Comparison of ENCODE assay signal across 8 mouse cellular contexts in the genomic region with DNA sequence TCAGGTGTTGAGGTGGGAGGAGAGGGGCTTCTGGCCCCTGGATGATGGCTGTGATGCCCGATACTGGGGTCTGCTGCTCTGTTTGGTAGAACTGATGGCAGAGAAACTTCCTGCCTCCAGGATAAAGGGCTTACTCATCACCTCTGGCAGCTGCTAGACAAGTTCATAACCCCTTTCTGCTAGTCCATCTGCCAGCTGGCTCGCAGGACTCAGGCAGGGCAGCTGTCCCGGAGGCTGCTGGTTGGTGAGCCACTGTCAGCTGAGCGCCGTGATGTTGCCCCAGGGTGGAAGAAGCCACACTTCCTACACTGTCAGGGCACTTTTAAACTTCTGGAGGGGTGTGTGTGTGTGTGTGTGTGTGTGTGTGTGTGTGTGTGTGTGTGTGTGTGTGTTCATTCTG. TPM values are rescaled to one million over a fixed set of nuclear protein-coding genes. Genes with fewer than 3 reads are reported as not detected.
A peak's percentile ranks its signal among the peaks of the same experiment; 100 is the strongest.
DNase-seq lines count a peak whose midpoint lies in the region; ATAC-seq and TF ChIP-seq lines count a peak whose summit lies in the region.
"Not testable (repeated sequence)": the region's sequence is repeated elsewhere in the genome, so short reads cannot be mapped to it uniquely, and the experiment has no call there.

No protein-coding gene starts in this region.

- H3K9me3 ChIP-seq in hindbrain, embryonic 11.5 days (ENCODE audit: control insufficient read depth, low read length); liver, postnatal 0 days (ENCODE audit: low read length): not testable (repeated sequence)

- H3K4me3 ChIP-seq in hindbrain, embryonic 11.5 days (ENCODE audit: low read depth, low read length); liver, postnatal 0 days (ENCODE audit: low read depth, low read length); thymus, adult 2 months (ENCODE audit: control insufficient read depth, insufficient read depth, low read length): not testable (repeated sequence)

- not testable (repeated sequence) for H3K4me2 ChIP-seq in hindbrain, embryonic 11.5 days (replicated peaks; ENCODE audit: low read depth, low read length); liver, postnatal 0 days (ENCODE audit: low read depth, low read length)

- not testable (repeated sequence) for H3K27ac ChIP-seq in hindbrain, embryonic 11.5 days (ENCODE audit: low read depth, low read length); liver, postnatal 0 days (ENCODE audit: low read depth); thymus, adult 2 months (ENCODE audit: control insufficient read depth, insufficient read depth, low read length)

- ATAC-seq in hindbrain, embryonic 11.5 days (ENCODE audit: low FRiP score): peak; percentile 59; the same call in 1 of the 2 replicates
- peak; percentile 15; the same call in 1 of the 2 replicates for ATAC-seq in liver, postnatal 0 days
- peak; percentile 41 for ATAC-seq in megakaryocyte, adult 5-6 weeks (ENCODE audit: poor library complexity, severe bottlenecking)

- H3K4me1 ChIP-seq in hindbrain, embryonic 11.5 days (replicated peaks; ENCODE audit: control insufficient read depth, insufficient read depth, low read length); liver, postnatal 0 days (ENCODE audit: insufficient read depth); thymus, adult 2 months (replicated peaks; ENCODE audit: control insufficient read depth, insufficient read depth, low read length): not testable (repeated sequence)

- H3K36me3 ChIP-seq in hindbrain, embryonic 11.5 days (ENCODE audit: control insufficient read depth, insufficient read depth, low read length); thymus, adult 2 months (ENCODE audit: control insufficient read depth, insufficient read depth, low read length): not testable (repeated sequence)
- H3K36me3 ChIP-seq in liver, postnatal 0 days (replicated peaks; ENCODE audit: insufficient read depth, low read length): peaks cover 64% of the 10 kb centered on the region

- TF ChIP-seq EP300 in liver, postnatal 0 days (IDR thresholded peaks at IDR 0.05; ENCODE audit: low read depth): not testable (repeated sequence)

- not testable (repeated sequence) for H3K27me3 ChIP-seq in hindbrain, embryonic 11.5 days (ENCODE audit: control insufficient read depth, insufficient read depth, low read length); liver, postnatal 0 days (ENCODE audit: insufficient read depth, low read length); thymus, adult 2 months (ENCODE audit: control insufficient read depth, insufficient read depth, low read length)

- DNase-seq in 3134 (ENCODE audit: extremely low read depth, insufficient read length, low spot score): peak; percentile 76
- peak; percentile 52 for DNase-seq in adrenal gland, postnatal 25 days
- peak; percentile 43 for DNase-seq in fibroblast of lung, adult 2 months (ENCODE audit: low read depth)
- DNase-seq in heart, adult 11 months: peak; percentile 99
- DNase-seq in hindbrain, embryonic 11.5 days (ENCODE audit: low spot score); liver, postnatal 0 days: not testable (repeated sequence)
- peak; percentile 13 for DNase-seq in thymus, adult 2 months

- WGBS in hindbrain, embryonic 11.5 days: 53% methylated on average over 3 of the region's 5 CpGs
- 67% methylated on average over 5 of the region's 5 CpGs for WGBS in liver, postnatal 0 days (ENCODE audit: insufficient replicate concordance)
- 8% methylated on average over 5 of the region's 5 CpGs for WGBS in thymus, adult 2 months

- not testable (repeated sequence) for TF ChIP-seq POLR2A in thymus, adult 2 months (IDR thresholded peaks at IDR 0.05; ENCODE audit: control insufficient read depth, extremely low read depth, insufficient read depth, low read length, poor library complexity)

- not testable (repeated sequence) for TF ChIP-seq CTCF in liver, postnatal 0 days (IDR thresholded peaks at IDR 0.05; ENCODE audit: low read depth); thymus, adult 2 months (IDR thresholded peaks at IDR 0.05; ENCODE audit: borderline replicate concordance, control insufficient read depth, extremely low read depth, insufficient read depth, low read length, poor library complexity)

- H3K9ac ChIP-seq in hindbrain, embryonic 11.5 days (ENCODE audit: low read depth, low read length); liver, postnatal 0 days (replicated peaks): not testable (repeated sequence)

RNA-seq across cellular contexts. Expression of a gene that starts 56.6 kb away (rescaled TPM):
- 93.4 and 102 TPM in 2 replicates for total RNA-seq in adrenal gland, postnatal 25 days (2021)
- polyA plus RNA-seq in hindbrain, embryonic 11.5 days (2014; fragmentation: Nextera tagmentation; extraction: Ambion mirVana): 44.0 and 50.4 TPM in 2 replicates
- 175 and 212 TPM in 2 replicates for polyA plus RNA-seq in liver, postnatal 0 days (2015; fragmentation: Nextera tagmentation; extraction: Ambion mirVana)
- 57.9 and 69.2 TPM in 2 replicates for total RNA-seq in megakaryocyte, adult 5-6 weeks (2015)
- 73.5 and 121 TPM in 2 replicates for total RNA-seq in megakaryocyte, adult 5-6 weeks (2017)
- polyA plus RNA-seq in thymus, adult 2 months (2012; rRNA removed): 4.4 and 5.3 TPM in 2 replicates
